Mouse (Mus musculus): Measurements from ENCODE around the gene Cyct. TPM values are rescaled to one million over a fixed set of nuclear protein-coding genes. Genes with fewer than 3 reads are reported as not detected.

Cyct gene
- polyA plus RNA-seq, 1 experiment from 2014 or later, result not detected

- ATAC-seq (ENCODE audit: insufficient number of reproducible peaks, low FRiP score), result no peak
- Histone ChIP-seq H3K4me2 (no peak overlapping the region), H3K27ac (ENCODE audit: poor library complexity, severe bottlenecking) (no peak overlapping the region), H3K4me1 (replicated peaks) (0 out of 2 replicates have a peak, but pooled peaks cover 2% of the 10 kb centered on the region), H3K27me3 (replicated peaks) (peaks cover 7% of the 10 kb centered on the region; the same call in 1 of the 2 replicates), H3K4me3 (no peak overlapping the region), H3K9me3 (replicated peaks) (no peaks in the 10 kb centered on the region), H3K9ac (no peak overlapping the region), H3K36me3 (no peaks in the 10 kb centered on the region)
- 57% methylated on average over 11 of the region's 11 CpGs for WGBS
Observed at GRCm38 (mm10) chr2:76332161-76332805, 28.0 kb downstream of the Cyct start.

GRCm38 (mm10) chr2:76330081-76330480 is 30.2 kb downstream of the Cyct start:
- H3K9ac ChIP-seq, result no peak overlapping the region
- H3K4me2 ChIP-seq, result no peak overlapping the region
- H3K9me3 ChIP-seq (replicated peaks), result no peaks in the 10 kb centered on the region
- H3K27me3 ChIP-seq (replicated peaks), result no peaks in the 10 kb centered on the region
- H3K4me1 ChIP-seq (replicated peaks), result 0 out of 2 replicates have a peak, but pooled peaks cover 2% of the 10 kb centered on the region
- 80% methylated on average over 5 of the region's 5 CpGs for WGBS
- H3K4me3 ChIP-seq, result no peak overlapping the region
- H3K27ac ChIP-seq (ENCODE audit: poor library complexity, severe bottlenecking), result no peak overlapping the region
- no peak for ATAC-seq (ENCODE audit: insufficient number of reproducible peaks, low FRiP score)
- no peaks in the 10 kb centered on the region for H3K36me3 ChIP-seq

GRCm38 (mm10) chr2:76326161-76326560 is 34.1 kb downstream of the Cyct start:
- Histone ChIP-seq H3K4me1 (replicated peaks) (no peaks in the 10 kb centered on the region), H3K36me3 (no peaks in the 10 kb centered on the region), H3K4me2 (no peak overlapping the region), H3K4me3 (no peak overlapping the region), H3K9me3 (replicated peaks) (no peaks in the 10 kb centered on the region), H3K27ac (ENCODE audit: poor library complexity, severe bottlenecking) (no peak overlapping the region), H3K27me3 (replicated peaks) (no peaks in the 10 kb centered on the region), H3K9ac (no peak overlapping the region)
- WGBS, result 79% methylated on average over 3 of the region's 3 CpGs
- no peak for ATAC-seq (ENCODE audit: insufficient number of reproducible peaks, low FRiP score)

- no peaks in the 10 kb centered on the region for H3K9me3 ChIP-seq (replicated peaks)
- ATAC-seq (ENCODE audit: insufficient number of reproducible peaks, low FRiP score), result no peak
- no peak overlapping the region for H3K9ac ChIP-seq
- no peaks in the 10 kb centered on the region for H3K4me1 ChIP-seq (replicated peaks)
- H3K27ac ChIP-seq (ENCODE audit: poor library complexity, severe bottlenecking), result no peak overlapping the region
- no peak overlapping the region for H3K4me3 ChIP-seq
- no peaks in the 10 kb centered on the region for H3K36me3 ChIP-seq
- WGBS, result 82% methylated on average over 5 of the region's 5 CpGs
- H3K4me2 ChIP-seq, result no peak overlapping the region
- H3K27me3 ChIP-seq (replicated peaks), result no peaks in the 10 kb centered on the region
Observed at GRCm38 (mm10) chr2:76324463-76324862, 35.8 kb downstream of the Cyct start.

DNA sequence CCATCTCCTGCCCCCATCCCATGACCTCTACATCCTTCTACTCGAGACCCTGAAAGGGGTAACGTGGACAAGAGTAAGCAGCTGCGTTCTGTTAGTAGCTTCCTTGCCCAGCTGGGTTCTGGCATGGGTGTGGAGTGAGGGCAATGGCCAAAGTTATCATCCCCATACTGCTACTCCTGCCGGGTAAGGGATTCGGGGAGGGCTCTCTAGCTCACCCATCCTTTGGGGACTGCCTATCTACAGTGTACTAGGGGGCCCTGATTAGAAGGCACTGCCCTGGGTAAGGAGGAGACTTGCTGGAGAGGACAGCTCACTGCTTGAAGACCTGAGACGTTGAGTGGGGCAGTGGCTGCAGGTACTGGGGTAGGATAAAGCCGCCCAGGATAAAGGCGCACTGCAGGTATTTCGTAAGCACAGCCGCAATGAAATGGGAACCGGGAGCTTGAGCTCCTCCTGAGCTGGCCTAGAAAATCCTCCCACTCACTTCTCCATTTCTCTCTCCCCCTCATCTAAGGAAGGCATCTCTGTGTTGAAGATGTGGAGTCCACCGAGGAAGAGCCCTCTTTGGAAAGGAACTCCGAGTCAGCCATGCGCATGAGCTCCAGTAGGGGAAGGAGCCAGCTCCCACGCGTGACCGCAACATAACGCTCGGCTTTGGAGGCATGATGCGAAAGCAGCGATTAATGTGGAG is 36.9 kb downstream of the Cyct start:
- Histone ChIP-seq H3K27me3 (replicated peaks) (no peaks in the 10 kb centered on the region), H3K9ac (no peak overlapping the region), H3K4me2 (no peak overlapping the region), H3K9me3 (replicated peaks) (no peaks in the 10 kb centered on the region), H3K27ac (ENCODE audit: poor library complexity, severe bottlenecking) (no peak overlapping the region), H3K4me3 (no peak overlapping the region), H3K36me3 (no peaks in the 10 kb centered on the region), H3K4me1 (replicated peaks) (no peaks in the 10 kb centered on the region)
- 81% methylated on average over 21 of the region's 21 CpGs for WGBS
- ATAC-seq (ENCODE audit: insufficient number of reproducible peaks, low FRiP score), result no peak

- H3K9ac ChIP-seq, result no peak overlapping the region
- H3K4me1 ChIP-seq (replicated peaks), result no peaks in the 10 kb centered on the region
- WGBS, result 67% methylated on average over 6 of the region's 6 CpGs
- H3K4me2 ChIP-seq, result no peak overlapping the region
- no peak for ATAC-seq (ENCODE audit: insufficient number of reproducible peaks, low FRiP score)
- no peaks in the 10 kb centered on the region for H3K36me3 ChIP-seq
- H3K9me3 ChIP-seq (replicated peaks), result no peaks in the 10 kb centered on the region
- no peak overlapping the region for H3K27ac ChIP-seq (ENCODE audit: poor library complexity, severe bottlenecking)
- H3K4me3 ChIP-seq, result no peak overlapping the region
- no peaks in the 10 kb centered on the region for H3K27me3 ChIP-seq (replicated peaks)
Observed at GRCm38 (mm10) chr2:76320336-76320735, 39.9 kb downstream of the Cyct start.

- Histone ChIP-seq H3K4me1 (replicated peaks) (no peaks in the 10 kb centered on the region), H3K4me3 (no peak overlapping the region), H3K9me3 (replicated peaks) (no peaks in the 10 kb centered on the region), H3K27ac (ENCODE audit: poor library complexity, severe bottlenecking) (no peak overlapping the region), H3K27me3 (replicated peaks) (no peaks in the 10 kb centered on the region), H3K4me2 (no peak overlapping the region), H3K36me3 (no peaks in the 10 kb centered on the region), H3K9ac (no peak overlapping the region)
- 83% methylated on average over 6 of the region's 6 CpGs for WGBS
- no peak for ATAC-seq (ENCODE audit: insufficient number of reproducible peaks, low FRiP score)
Observed at GRCm38 (mm10) chr2:76319231-76319630, 41.0 kb downstream of the Cyct start.

Small RNA genes within 50 kb of the gene (microRNA-seq; reads per million reads assigned to microRNA genes)
- not detected for gene Gm44337

Other genes starting within 250 kb of the Cyct start
- 0.06 TPM in 2 replicates for gene Pde11a, start 21.7 kb downstream of the Cyct start, polyA plus RNA-seq (2016; fragmentation: Nextera tagmentation; extraction: Ambion mirVana)
- 14.2 and 14.9 TPM in 2 replicates for gene Rbm45, start 9.5 kb upstream of the Cyct start, polyA plus RNA-seq (2016; fragmentation: Nextera tagmentation; extraction: Ambion mirVana)
- 6.8 and 7.2 TPM in 2 replicates for gene Osbpl6, start 46.1 kb upstream of the Cyct start, polyA plus RNA-seq (2016; fragmentation: Nextera tagmentation; extraction: Ambion mirVana)